Mouse (Mus musculus) thymus, postnatal 4 days (tissue): ENCODE results near the gene Adgrl2.

Experiments
- DNase-seq: peaks from one replicate; pipeline ENCODE4 v3.0.0; 2021

The Adgrl2 gene

GRCm38 (mm10) chr3:148818414-148819105 lies 171.8 kb downstream of the Adgrl2 start:
- no peak for DNase-seq

GRCm38 (mm10) chr3:148817491-148817890 lies 172.9 kb downstream of the Adgrl2 start:
- no peak for DNase-seq

DNA sequence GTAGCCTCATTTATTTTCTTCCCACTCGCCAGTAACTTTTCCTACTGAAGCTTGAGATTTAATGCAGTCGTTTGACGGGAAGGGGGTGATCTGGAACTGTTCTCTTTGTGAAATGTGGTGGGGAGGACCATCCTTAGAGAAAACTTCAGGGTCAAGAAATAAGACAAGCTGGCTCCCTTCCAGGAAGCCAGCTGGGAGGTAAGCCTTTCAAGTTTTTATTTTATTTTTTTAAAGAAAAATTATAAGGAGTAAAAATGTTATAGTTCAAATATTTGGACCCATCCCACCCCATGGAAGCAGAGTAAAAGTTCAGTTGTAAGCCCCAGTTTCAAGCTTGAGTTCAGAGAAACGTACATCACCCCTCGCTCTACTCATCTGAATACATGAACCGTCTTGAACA lies 177.2 kb downstream of the Adgrl2 start:
- no peak for DNase-seq

GRCm38 (mm10) chr3:148812059-148812458 lies 178.3 kb downstream of the Adgrl2 start:
- no peak for DNase-seq

DNA sequence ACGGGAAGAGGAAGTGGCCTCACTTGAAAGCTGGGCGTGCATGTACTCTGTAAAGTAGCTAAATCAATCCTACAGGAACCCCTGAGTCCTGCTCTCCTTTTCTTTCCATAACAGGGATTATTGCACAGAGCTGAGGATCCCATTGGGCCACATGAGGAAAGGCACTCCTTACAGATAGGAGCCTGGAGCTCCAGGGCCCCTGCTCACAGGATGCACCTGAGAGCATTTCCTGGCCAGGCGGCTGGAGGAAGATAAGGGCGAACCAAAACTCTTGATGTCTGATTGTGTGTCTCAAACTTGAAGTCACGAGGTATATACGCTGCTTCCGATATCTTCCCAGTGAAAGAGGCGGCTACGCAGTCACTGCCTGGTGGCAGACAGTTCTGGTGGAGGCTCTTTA lies 183.4 kb downstream of the Adgrl2 start:
- DNase-seq, result peak; percentile 33

DNA sequence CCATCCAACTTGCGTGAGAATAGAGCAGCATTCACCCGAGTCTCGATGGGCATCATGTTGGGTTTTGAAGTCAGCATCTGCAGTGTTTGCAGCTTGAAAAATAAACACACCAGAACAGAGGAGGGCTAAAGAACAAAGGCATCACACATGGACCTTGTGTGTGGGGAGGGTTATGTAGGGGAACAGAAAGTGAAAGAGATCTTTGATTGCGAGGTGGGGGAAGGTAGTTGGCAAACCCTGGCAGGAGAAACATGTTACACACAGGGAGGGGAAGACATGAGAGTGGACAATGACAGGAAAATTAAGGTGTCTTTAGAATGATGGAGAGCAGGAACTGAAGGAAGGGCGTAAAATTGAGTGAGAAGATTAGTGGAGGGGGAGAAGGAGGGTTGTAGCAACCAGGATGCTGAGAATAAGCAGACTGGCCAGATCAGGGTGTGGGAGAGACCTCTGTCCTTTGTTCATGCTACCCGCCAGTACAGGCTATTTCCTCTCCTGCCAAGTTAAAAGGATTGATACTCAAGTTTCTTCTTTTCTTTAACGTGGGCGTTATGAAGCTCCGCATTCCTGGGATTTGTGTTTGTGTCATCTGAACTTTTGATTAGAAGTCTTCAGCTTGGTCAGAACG lies 197.0 kb downstream of the Adgrl2 start:
- DNase-seq, result no peak

- DNase-seq, result no peak
These were observed 220.0 kb downstream of the Adgrl2 start for GRCm38 (mm10) chr3:148770310-148770709.
